Mouse (Mus musculus) lung, postnatal 0 days (tissue): ENCODE measurements at regions not wholly inside any gene's neighbourhood (a gene's known extent, or its start where the extent isn't known, plus 50 kb on each side); places are given as distances from the start of the nearest gene placed in this dataset.

Experiments used
- CTCF ChIP-seq: IDR thresholded peaks from 2 replicates; pipeline ENCODE4 v1.5.1; 2016; ENCODE audit warnings: antibody characterized with exemption, mild to moderate bottlenecking
- EP300 ChIP-seq: IDR thresholded peaks from 2 replicates; pipeline ENCODE4 v1.6.1; 2016; ENCODE audit warnings: antibody characterized with exemption, mild to moderate bottlenecking, control low read depth

DNA sequence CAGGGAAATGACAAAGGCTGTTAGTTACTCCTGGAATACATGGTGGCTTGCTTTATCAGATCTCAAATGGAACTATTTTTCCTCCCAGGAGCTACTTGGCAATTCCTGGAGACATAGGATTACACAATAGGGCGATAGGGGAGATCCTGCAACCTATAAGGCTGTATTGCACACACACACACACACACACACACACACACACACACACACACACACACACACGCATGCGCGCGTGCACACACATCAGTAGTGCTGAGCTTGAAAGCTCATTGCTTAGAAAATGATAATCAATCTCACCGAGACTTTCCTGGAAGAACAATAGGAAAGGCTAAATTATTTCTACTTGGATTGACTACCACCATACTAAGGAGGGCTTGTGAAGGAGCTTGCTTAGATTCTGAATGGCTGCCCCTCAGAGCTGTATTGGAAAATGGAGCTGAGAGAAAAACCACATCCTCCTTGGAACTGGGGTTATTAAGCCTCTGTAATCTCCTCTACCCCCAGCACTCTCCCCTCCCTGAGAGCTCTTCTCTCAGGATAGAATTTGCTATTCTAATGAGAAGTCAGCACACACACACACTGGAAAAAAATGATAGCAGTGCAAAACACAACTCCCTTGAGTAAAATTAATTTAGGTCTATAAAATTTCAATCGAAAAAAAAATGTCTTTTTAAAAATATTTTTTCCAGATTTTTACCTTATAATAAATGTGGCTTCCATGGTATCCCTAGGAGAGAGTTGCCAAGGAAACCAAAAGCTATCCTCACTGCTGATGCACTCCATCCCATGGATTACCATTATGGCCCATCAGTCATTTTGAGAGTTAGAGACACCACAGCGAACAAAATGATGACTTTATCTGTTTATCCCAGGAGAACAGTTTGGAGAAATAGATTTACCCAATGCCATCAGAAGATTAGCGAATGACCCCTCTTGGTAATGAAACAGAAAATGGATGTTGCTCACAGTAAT lies 217.1 kb upstream of the Slco3a1 start:
- TF ChIP-seq CTCF (no peak), EP300 (no peak)
